Mouse (Mus musculus): Measurements from ENCODE around the gene Crat. TPM values are rescaled to one million over a fixed set of nuclear protein-coding genes. Genes with fewer than 3 reads are reported as not detected.
"Not testable (repeated sequence)": the region's sequence is repeated elsewhere in the genome, so short reads cannot be mapped to it uniquely, and the experiment has no call there.

Gene Crat
- polyA plus RNA-seq, 1 experiment from 2014 or later = 164 TPM

DNA sequence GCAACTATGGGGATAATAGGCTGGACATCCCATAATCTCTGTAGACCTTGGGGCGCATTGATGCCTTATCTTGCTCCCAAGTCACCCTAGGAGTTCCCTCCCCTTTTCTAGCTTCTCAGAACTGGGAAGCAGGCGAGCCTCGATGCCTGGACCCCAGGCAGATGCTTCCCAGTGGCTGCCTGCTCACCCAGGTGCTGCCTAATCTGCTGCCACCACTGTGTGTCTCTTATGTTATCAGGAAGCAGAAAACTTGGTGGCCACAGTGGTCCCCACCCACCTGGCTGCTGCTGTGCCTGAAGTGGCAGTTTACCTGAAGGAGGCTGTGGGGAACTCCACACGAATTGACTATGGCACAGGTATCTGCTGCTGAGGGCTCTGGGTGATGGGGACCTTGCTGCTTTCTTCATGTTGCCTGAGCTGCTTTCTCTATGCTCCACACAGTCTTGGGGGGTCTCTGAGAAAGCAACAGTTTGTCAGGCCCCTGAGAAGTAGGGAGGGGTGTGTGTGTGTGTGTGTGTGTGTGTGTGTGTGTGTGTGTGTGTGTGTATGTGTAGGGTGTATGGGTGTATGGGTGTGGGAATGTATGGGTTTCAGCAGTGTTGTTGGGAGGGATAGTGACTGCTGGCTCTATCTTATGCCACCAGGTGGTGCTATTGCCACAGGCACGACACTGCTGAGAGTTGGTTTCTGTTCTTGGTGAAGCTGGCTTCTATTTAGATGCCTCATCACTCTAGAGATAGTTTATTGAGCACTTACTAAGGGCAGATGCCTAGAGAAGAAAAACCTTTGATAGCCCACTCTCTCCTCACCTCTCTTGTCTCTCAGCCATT is 19.9 kb upstream of the Crat start:
- no peak overlapping the region for H3K4me2 ChIP-seq (ENCODE audit: low read depth, low read length)
- peaks cover 16% of the 10 kb centered on the region for H3K4me1 ChIP-seq (ENCODE audit: control insufficient read depth, insufficient read depth, low read length)
- H3K4me3 ChIP-seq (ENCODE audit: low read length) = no peak overlapping the region
- no peaks in the 10 kb centered on the region for H3K9me3 ChIP-seq (replicated peaks; ENCODE audit: control insufficient read depth, low read length)
- peaks cover 62% of the 10 kb centered on the region for H3K36me3 ChIP-seq (ENCODE audit: control insufficient read depth, insufficient read depth)
- WGBS = 46% methylated on average over 5 of the region's 5 CpGs
- no peaks in the 10 kb centered on the region for H3K27me3 ChIP-seq (ENCODE audit: control insufficient read depth, insufficient read depth, low read length)
- no peak overlapping the region for H3K9ac ChIP-seq (ENCODE audit: low read length)
- ATAC-seq (replicated peaks; ENCODE audit: extremely low read depth, insufficient read depth, low FRiP score) = peak; percentile 37
- H3K27ac ChIP-seq (ENCODE audit: low read length) = no peak overlapping the region

DNA sequence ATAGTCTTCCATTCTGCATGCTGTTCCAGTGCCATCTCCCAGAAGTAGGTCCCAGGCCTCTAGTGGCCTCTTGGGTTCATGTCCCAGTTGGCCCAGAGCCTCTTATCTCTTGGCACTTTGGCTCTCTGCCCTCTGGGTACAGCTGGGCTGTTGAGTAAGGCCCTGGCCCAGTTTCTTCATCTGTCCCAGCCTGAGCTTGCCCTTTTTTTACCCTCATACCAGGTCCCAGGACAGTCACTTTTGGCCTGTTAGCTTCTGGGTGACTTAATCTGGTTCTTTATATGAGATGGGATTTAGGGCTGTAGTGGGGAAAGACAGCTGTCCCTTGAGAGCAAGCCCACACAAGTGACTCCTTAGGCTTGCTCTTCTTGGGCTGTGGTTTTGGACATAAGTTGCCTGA is 13.5 kb upstream of the Crat start:
- Histone ChIP-seq H3K4me1 (ENCODE audit: control insufficient read depth, insufficient read depth, low read length) (peaks cover 6% of the 10 kb centered on the region; the same call in 1 of the 2 replicates), H3K4me2 (ENCODE audit: low read depth, low read length) (no peak overlapping the region), H3K27ac (ENCODE audit: low read length) (no peak overlapping the region), H3K4me3 (ENCODE audit: low read length) (no peak overlapping the region), H3K9ac (ENCODE audit: low read length) (no peak overlapping the region), H3K27me3 (ENCODE audit: control insufficient read depth, insufficient read depth, low read length) (no peaks in the 10 kb centered on the region), H3K9me3 (replicated peaks; ENCODE audit: control insufficient read depth, low read length) (no peaks in the 10 kb centered on the region), H3K36me3 (ENCODE audit: control insufficient read depth, insufficient read depth) (peaks cover 60% of the 10 kb centered on the region)
- ATAC-seq (replicated peaks; ENCODE audit: extremely low read depth, insufficient read depth, low FRiP score) = no peak

- H3K9ac ChIP-seq (ENCODE audit: low read length) = no peak overlapping the region
- no peaks in the 10 kb centered on the region for H3K9me3 ChIP-seq (replicated peaks; ENCODE audit: control insufficient read depth, low read length)
- no peak overlapping the region for H3K27ac ChIP-seq (ENCODE audit: low read length)
- H3K4me3 ChIP-seq (ENCODE audit: low read length) = no peak overlapping the region
- H3K36me3 ChIP-seq (ENCODE audit: control insufficient read depth, insufficient read depth) = peaks cover 2% of the 10 kb centered on the region; the same call in 1 of the 2 replicates
- no peaks in the 10 kb centered on the region for H3K27me3 ChIP-seq (ENCODE audit: control insufficient read depth, insufficient read depth, low read length)
- whole genome bisulfite sequencing = 72% methylated on average over 4 of the region's 4 CpGs
- no peak overlapping the region for H3K4me2 ChIP-seq (ENCODE audit: low read depth, low read length)
- ATAC-seq (replicated peaks; ENCODE audit: extremely low read depth, insufficient read depth, low FRiP score) = no peak
- peaks cover 15% of the 10 kb centered on the region for H3K4me1 ChIP-seq (ENCODE audit: control insufficient read depth, insufficient read depth, low read length)
Measured at GRCm38 (mm10) chr2:30421432-30421831, 5.8 kb upstream of the Crat start.

- H3K9me3 ChIP-seq (replicated peaks; ENCODE audit: control insufficient read depth, low read length) = no peaks in the 10 kb centered on the region
- peak overlapping the region; percentile 63 for H3K27ac ChIP-seq (ENCODE audit: low read length)
- ATAC-seq (replicated peaks; ENCODE audit: extremely low read depth, insufficient read depth, low FRiP score) = no peak
- peak overlapping the region; percentile 42 for H3K9ac ChIP-seq (ENCODE audit: low read length)
- WGBS = 21% methylated on average over 10 of the region's 10 CpGs
- H3K27me3 ChIP-seq (ENCODE audit: control insufficient read depth, insufficient read depth, low read length) = no peaks in the 10 kb centered on the region
- H3K4me2 ChIP-seq (ENCODE audit: low read depth, low read length) = peak overlapping the region; percentile 32; the same call in 1 of the 2 replicates
- H3K4me3 ChIP-seq (ENCODE audit: low read length) = no peak overlapping the region
- peaks cover 17% of the 10 kb centered on the region for H3K4me1 ChIP-seq (ENCODE audit: control insufficient read depth, insufficient read depth, low read length)
- no peaks in the 10 kb centered on the region for H3K36me3 ChIP-seq (ENCODE audit: control insufficient read depth, insufficient read depth)
Measured at GRCm38 (mm10) chr2:30419112-30419511, 3.5 kb upstream of the Crat start.

DNA sequence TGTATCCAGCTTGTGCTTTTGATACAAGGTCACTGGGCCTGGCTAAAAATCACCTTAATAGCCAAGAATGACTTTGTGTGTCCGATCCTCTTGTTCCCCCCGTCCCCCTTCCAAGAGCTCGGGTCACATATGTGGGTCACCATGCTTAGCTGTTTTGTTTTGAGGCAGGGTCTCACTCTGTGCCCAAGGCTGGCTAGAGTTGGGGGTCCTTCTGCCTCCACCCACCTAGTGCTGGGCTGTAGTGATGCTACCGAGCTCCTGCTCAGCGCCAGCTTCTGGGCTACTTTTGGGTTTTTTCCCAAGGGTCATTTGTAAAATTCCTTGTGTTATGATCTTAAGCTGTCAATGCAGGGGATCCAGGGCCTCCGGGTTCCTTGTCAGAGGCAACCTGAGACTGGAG is 2.6 kb upstream of the Crat start:
- Histone ChIP-seq H3K27me3 (ENCODE audit: control insufficient read depth, insufficient read depth, low read length) (no peaks in the 10 kb centered on the region), H3K9ac (ENCODE audit: low read length) (peak overlapping the region; percentile 3; the same call in 1 of the 2 replicates), H3K4me2 (ENCODE audit: low read depth, low read length) (no peak overlapping the region), H3K27ac (ENCODE audit: low read length) (0 out of 2 replicates have a peak overlapping the region, but pooled peaks have one; percentile 25), H3K4me1 (ENCODE audit: control insufficient read depth, insufficient read depth, low read length) (peaks cover 24% of the 10 kb centered on the region), H3K4me3 (ENCODE audit: low read length) (no peak overlapping the region), H3K9me3 (replicated peaks; ENCODE audit: control insufficient read depth, low read length) (no peaks in the 10 kb centered on the region), H3K36me3 (ENCODE audit: control insufficient read depth, insufficient read depth) (no peaks in the 10 kb centered on the region)
- no peak for ATAC-seq (replicated peaks; ENCODE audit: extremely low read depth, insufficient read depth, low FRiP score)
- 71% methylated on average over 6 of the region's 6 CpGs for WGBS

DNA sequence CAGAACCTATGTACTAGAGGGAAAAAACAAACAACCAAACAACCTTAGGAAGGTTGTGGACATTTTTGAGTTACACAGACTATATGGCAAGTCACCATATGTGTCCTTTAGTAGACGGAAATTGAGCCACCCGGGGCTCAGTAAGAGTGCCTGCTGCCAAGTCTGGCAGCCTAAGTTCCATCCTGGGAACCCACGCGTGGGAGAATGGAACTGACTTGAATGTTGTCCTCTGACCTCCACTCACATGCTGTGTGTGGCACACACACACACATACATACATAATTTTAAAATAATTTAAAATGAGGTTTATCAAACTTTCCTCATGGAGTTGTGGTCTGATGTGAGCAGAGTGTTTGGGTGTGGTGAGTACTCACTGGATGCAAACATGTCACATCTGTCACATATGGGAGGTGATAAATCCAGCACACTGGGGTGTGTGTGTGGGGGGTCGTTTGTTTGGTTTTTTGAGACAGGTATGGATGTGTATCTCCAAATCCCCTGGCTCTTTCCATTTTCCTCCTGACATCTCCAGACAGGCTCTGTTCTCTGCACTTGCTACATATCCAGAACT is 2.1 kb upstream of the Crat start:
- Histone ChIP-seq H3K4me2 (ENCODE audit: low read depth, low read length) (no peak overlapping the region), H3K4me1 (ENCODE audit: control insufficient read depth, insufficient read depth, low read length) (peaks cover 26% of the 10 kb centered on the region), H3K36me3 (ENCODE audit: control insufficient read depth, insufficient read depth) (no peaks in the 10 kb centered on the region), H3K9ac (ENCODE audit: low read length) (no peak overlapping the region), H3K9me3 (replicated peaks; ENCODE audit: control insufficient read depth, low read length) (no peaks in the 10 kb centered on the region), H3K4me3 (ENCODE audit: low read length) (no peak overlapping the region), H3K27me3 (ENCODE audit: control insufficient read depth, insufficient read depth, low read length) (no peaks in the 10 kb centered on the region), H3K27ac (ENCODE audit: low read length) (no peak overlapping the region)
- no peak for ATAC-seq (replicated peaks; ENCODE audit: extremely low read depth, insufficient read depth, low FRiP score)
- WGBS = 66% methylated on average over 5 of the region's 5 CpGs

DNA sequence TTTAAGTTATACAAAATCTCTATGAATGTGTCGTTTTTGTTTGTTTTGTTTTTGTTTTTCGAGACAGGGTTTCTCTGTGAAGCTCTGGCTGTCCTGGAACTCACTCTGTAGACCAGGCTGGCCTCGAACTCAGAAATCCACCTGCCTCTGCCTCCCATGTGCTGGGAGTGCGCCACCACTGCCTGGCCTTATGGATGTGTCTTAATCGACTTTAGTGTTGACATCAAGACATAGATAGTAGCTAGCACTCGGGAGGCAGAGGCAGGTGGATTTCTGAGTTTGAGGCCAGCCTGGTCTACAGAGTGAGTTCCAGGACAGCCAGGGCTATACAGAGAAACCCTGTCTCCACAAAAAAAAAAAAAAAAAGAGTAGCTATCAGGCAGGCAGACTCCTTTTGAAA is 1.5 kb upstream of the Crat start:
- Histone ChIP-seq H3K4me1 (ENCODE audit: control insufficient read depth, insufficient read depth, low read length) (peaks cover 26% of the 10 kb centered on the region), H3K4me3 (ENCODE audit: low read length) (peak overlapping the region; percentile 89), H3K4me2 (ENCODE audit: low read depth, low read length) (peak overlapping the region; percentile 70)
- not testable (repeated sequence) for H3K27me3 ChIP-seq (ENCODE audit: control insufficient read depth, insufficient read depth, low read length); ATAC-seq (replicated peaks; ENCODE audit: extremely low read depth, insufficient read depth, low FRiP score); H3K27ac ChIP-seq (ENCODE audit: low read length); H3K9me3 ChIP-seq (replicated peaks; ENCODE audit: control insufficient read depth, low read length); H3K9ac ChIP-seq (ENCODE audit: low read length); H3K36me3 ChIP-seq (ENCODE audit: control insufficient read depth, insufficient read depth)
- WGBS = 70% methylated on average over 6 of the region's 6 CpGs

DNA sequence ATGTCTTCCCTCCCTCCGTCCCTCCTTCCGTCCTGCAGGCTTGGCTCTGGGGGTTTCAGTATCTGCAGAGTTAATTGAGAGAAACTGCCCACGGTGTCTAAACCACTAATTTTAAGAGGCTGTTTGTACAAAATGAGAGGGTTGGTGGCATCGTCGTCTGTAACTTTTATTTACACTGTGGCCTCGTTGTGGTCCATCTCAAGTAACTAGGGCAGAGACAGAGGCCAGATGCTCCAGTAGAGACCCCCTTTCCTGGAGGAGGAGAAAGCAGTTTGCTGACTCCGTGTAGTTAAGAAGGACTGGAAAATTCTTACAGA is 994 bp upstream of the Crat start:
- no peaks in the 10 kb centered on the region for H3K36me3 ChIP-seq (ENCODE audit: control insufficient read depth, insufficient read depth)
- peak overlapping the region; percentile 89 for H3K4me3 ChIP-seq (ENCODE audit: low read length)
- H3K27ac ChIP-seq (ENCODE audit: low read length) = peak overlapping the region; percentile 97
- WGBS = under 1% methylated on average over 7 of the region's 7 CpGs
- no peak for ATAC-seq (replicated peaks; ENCODE audit: extremely low read depth, insufficient read depth, low FRiP score)
- H3K9me3 ChIP-seq (replicated peaks; ENCODE audit: control insufficient read depth, low read length) = no peaks in the 10 kb centered on the region
- no peaks in the 10 kb centered on the region for H3K27me3 ChIP-seq (ENCODE audit: control insufficient read depth, insufficient read depth, low read length)
- peak overlapping the region; percentile 98 for H3K9ac ChIP-seq (ENCODE audit: low read length)
- H3K4me2 ChIP-seq (ENCODE audit: low read depth, low read length) = peak overlapping the region; percentile 70
- peaks cover 26% of the 10 kb centered on the region for H3K4me1 ChIP-seq (ENCODE audit: control insufficient read depth, insufficient read depth, low read length)

GRCm38 (mm10) chr2:30415936-30416648 is 479 bp upstream of the Crat start, which contains the start of gene Ptpa:
Gene Ptpa, plus strand, starts transcription at chr2:30416039.
- H3K9ac ChIP-seq (ENCODE audit: low read length) = peak within 1 kb of the TSS; percentile 98
- H3K27ac ChIP-seq (ENCODE audit: low read length) = peak within 1 kb of the TSS; percentile 97
- WGBS = under 1% methylated on average over 61 of the region's 67 CpGs

More at GRCm38 (mm10) chr2:30415936-30416648, 479 bp upstream of the Crat start, which contains the start of gene Ptpa:
- H3K4me1 ChIP-seq (ENCODE audit: control insufficient read depth, insufficient read depth, low read length) = peaks cover 26% of the 10 kb centered on the region
- H3K36me3 ChIP-seq (ENCODE audit: control insufficient read depth, insufficient read depth) = no peaks in the 10 kb centered on the region
- peak within 1 kb of the TSS; percentile 89 for H3K4me3 ChIP-seq (ENCODE audit: low read length)
- ATAC-seq (replicated peaks; ENCODE audit: extremely low read depth, insufficient read depth, low FRiP score) = peak; percentile 89
- H3K4me2 ChIP-seq (ENCODE audit: low read depth, low read length) = peak within 1 kb of the TSS; percentile 70
- H3K9me3 ChIP-seq (replicated peaks; ENCODE audit: control insufficient read depth, low read length) = no peaks in the 10 kb centered on the region
- no peaks in the 10 kb centered on the region for H3K27me3 ChIP-seq (ENCODE audit: control insufficient read depth, insufficient read depth, low read length)

Measured in heart, embryonic 16.5 days (tissue).